Mouse (Mus musculus) Patski (cell line): ENCODE data around the gene Oat. TPM values are rescaled to one million over a fixed set of nuclear protein-coding genes. Genes with fewer than 3 reads are reported as not detected.
A peak's percentile ranks its signal among the peaks of the same experiment; 100 is the strongest.

Source experiments
- ATAC-seq: fragments of 100-300 bp; one replicate; pipeline ENCODE4 v1.8.0; 2021
- CTCF ChIA-PET: fragments of 350-600 bp; sonication (Branson Sonifier 250); formaldehyde crosslinking; loops from one replicate; lab custom pipeline; 2022; ENCODE audit warnings: inconsistent platforms; lab: Charles Lee
- POLR2A ChIA-PET: fragments of 350-600 bp; sonication (Branson Sonifier 250); formaldehyde crosslinking; loops from one replicate; lab custom pipeline; 2022; ENCODE audit warnings: antibody characterized with exemption, inconsistent platforms; lab: Charles Lee
- DNase-seq: peaks from one replicate; pipeline ENCODE4 v3.0.0-alpha.2; 2011; ENCODE audit warnings: low read depth, low spot score
- H3K27me3 ChIP-seq: fragments of 371-371 bp; one replicate; pipeline ENCODE4 v1.5.1; 2021
- CTCF ChIP-seq: fragments of 100-300 bp; IDR thresholded peaks from one replicate; pipeline ENCODE4 v1.5.1; 2021
- in situ Hi-C: fragments of 300-500 bp; cut with MboI; formaldehyde crosslinking; loops from 3 replicates; pipeline ENCODE4 v1.11.1; 2018; ENCODE audit warnings: low pct_unique_long_range_greater_than_20kb, mixed read lengths
- polyA plus RNA-seq: library from polyadenylated mRNA; unstranded; gene quantifications from one replicate; pipeline ENCODE4 v1.2.3, GENCODE M21; 2021

The Oat gene
- polyA plus RNA-seq, 1 experiment from 2014 or later, result 464 TPM

DNA sequence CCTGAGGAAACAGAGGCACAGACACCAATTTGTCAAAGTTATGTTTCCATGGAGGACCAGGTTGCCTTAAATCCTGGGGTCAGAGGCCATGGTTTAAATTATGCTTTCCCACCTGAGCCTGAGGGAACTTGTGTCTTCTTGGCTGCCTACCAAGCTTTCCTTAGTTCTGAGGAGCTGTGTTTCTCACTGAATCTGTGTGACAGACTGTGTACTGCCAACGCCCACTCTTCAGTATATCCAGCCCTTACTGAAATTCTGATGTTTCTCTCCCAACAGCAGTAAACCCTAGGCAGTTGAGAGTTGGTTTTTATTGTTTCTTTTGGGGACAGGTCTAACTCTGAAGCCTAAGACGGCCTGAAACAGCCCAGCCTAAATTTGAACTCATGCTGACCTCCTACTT, 17.6 kb upstream of the Oat start:
- in situ Hi-C loops, result no loop called here
- POLR2A ChIA-PET, result no interaction called here
- ATAC-seq (no peak), DNase-seq (no peak)
- CTCF ChIA-PET, result no interaction called here
- H3K27me3 ChIP-seq, result no peaks in the 10 kb centered on the region
- no peak for TF ChIP-seq CTCF

DNA sequence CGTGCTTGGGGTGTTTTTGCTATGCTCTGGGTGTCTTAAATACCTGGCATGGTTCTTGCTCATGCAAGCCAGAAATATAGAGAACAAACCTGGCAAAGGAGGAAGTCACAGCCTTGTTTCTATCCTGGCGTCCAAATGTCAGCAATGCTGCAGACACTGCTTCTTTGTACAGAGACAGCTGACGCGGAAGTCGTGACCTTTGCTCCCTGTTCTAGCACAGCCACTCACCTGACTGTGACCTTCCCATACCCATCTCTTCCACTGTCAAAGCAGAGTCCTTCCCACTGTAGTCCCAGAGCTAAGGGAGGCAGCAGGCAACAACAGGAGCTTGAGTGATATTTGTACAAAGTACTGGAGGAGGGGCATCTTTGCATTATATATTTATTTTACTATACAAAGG, 13.4 kb upstream of the Oat start:
- no peak for TF ChIP-seq CTCF
- POLR2A ChIA-PET, result no interaction called here
- CTCF ChIA-PET, result no interaction called here
- no peaks in the 10 kb centered on the region for H3K27me3 ChIP-seq
- ATAC-seq (no peak), DNase-seq (no peak)
- in situ Hi-C loops, result no loop called here

DNA sequence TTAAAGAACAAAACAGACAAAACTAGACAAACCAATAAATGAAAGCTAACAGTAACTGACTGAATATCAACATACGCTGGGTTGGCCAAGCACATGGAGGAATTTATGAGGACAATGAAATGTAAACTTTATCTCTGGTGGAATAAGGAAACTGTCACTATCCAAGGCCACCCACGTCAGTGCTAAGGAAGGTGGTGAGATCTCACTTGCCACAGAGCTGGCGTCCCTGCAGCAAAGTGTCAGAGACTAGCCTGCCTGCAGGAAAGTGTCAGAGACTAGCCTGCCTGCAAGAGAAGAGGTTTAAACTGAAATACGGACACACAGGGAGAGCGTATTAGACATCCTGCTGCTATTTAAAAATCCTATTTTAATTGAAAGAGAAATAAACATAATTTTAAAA, 11.0 kb upstream of the Oat start:
- DNase-seq, result no peak
- no peak for ATAC-seq
- H3K27me3 ChIP-seq, result peaks cover under 1% of the 10 kb centered on the region
- ChIA-PET CTCF (interaction anchor here (1.4 kb wide), 1 partner anchor 52 kb away, joined by 3 read pairs; no protein-coding TSS in a partner anchor), POLR2A (no interaction called here)
- in situ Hi-C loops, result no loop called here
- TF ChIP-seq CTCF, result no peak

DNA sequence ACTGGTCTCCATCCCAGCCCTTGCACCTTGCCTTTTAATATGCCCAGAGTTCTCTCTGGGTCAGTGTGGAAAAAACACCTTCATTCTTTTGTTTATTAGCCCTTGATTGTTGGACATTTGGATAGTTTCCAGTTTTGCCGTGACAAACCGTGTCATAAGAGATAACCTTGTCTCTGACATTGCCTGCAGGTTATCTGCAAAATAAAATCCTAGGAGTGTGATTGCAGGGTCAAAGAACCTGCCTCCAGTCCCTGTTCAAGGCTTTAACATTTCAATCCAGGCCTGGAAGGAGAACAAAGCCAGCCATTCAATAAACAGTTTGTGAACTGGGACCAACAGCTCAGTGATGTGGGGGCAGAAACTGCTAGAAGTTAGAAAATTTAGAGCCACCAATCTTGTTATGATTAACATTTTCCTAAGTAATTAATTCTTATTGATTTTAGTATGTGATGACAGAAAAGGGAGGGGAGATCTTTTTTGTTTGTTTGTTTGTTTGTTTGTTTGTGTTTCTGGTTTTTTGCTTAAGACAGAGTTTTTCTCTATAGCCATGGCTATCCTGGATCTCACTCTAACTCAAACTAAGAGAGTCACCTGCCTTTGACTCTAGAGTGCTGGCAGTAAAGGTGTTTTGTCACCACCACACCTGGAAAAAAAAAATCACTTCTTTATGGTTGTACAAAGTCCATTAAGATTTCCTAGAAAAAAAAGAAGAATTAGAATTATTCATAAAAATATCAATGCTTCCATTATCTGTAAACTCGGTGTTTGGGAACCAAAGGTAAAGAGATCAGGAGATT, 9.7 kb upstream of the Oat start:
- in situ Hi-C loops, result no loop called here
- ChIA-PET POLR2A (no interaction called here), CTCF (no interaction called here)
- ATAC-seq (no peak), DNase-seq (no peak)
- TF ChIP-seq CTCF, result no peak
- peaks cover 3% of the 10 kb centered on the region for H3K27me3 ChIP-seq

DNA sequence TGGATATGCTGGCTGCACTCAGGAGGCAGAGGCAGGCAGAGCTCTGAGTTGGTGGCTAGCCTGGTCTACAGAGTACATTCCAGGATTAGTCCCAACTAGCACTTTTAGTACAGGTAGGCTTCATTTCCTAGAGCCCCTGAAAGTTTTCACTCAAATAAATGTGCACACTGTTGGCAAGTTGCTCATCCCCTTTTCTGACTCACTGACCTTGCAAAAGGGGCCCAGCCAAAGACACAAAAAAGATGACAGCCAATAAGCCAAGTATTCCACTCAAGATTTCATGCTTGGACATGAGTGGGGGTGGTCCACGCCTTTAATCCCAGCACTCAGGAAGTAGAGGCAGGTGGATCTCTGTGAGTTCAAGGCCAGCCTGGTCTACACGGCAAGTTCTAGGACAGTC, 5.2 kb upstream of the Oat start:
- no peak for DNase-seq

DNA sequence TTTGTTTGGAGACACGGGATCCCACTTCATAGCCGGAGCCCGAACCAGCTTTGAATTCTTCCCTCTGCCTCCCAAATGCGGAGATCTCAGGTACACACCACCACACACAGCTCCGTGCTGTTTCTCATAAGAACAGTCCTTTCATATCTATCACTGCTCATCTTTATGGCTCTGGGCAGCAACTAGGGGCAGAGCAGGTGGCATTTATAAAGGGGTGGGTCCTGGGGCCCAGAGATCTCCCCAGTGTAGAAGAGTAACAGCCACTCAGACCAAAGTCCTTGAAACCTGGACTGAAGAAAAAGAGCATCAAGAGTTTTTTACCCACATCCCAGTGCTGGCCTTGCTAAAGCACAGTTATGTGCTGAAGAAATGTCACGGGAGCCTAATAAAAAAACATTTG, 4.3 kb upstream of the Oat start:
- peaks cover 3% of the 10 kb centered on the region for H3K27me3 ChIP-seq
- ChIA-PET CTCF (no interaction called here), POLR2A (no interaction called here)
- ATAC-seq, result no peak
- TF ChIP-seq CTCF, result no peak
- in situ Hi-C loops, result no loop called here
- no peak for DNase-seq

More for the DNA sequence above, 5.2 kb upstream of the Oat start:
- POLR2A ChIA-PET, result no interaction called here
- CTCF ChIA-PET, result no interaction called here
- TF ChIP-seq CTCF, result no peak
- no peak for ATAC-seq
- peaks cover 3% of the 10 kb centered on the region for H3K27me3 ChIP-seq
- in situ Hi-C loops, result no loop called here

- in situ Hi-C loops, result loop anchor here (10.0 kb wide), 1 partner anchor 238 kb away; the partner anchor contains the start of gene Fam53b
- DNase-seq (no peak), ATAC-seq (no peak)
- no peak for TF ChIP-seq CTCF
- POLR2A ChIA-PET, result no interaction called here
- H3K27me3 ChIP-seq, result no peaks in the 10 kb centered on the region
- CTCF ChIA-PET, result interaction anchor here (0.8 to 1.9 kb wide), 2 partner anchors 16 to 26 kb away, joined by 3 to 6 read pairs; no protein-coding TSS in a partner anchor
Observed at GRCm38 (mm10) chr7:132576891-132577290, 693 bp upstream of the Oat start.

DNA sequence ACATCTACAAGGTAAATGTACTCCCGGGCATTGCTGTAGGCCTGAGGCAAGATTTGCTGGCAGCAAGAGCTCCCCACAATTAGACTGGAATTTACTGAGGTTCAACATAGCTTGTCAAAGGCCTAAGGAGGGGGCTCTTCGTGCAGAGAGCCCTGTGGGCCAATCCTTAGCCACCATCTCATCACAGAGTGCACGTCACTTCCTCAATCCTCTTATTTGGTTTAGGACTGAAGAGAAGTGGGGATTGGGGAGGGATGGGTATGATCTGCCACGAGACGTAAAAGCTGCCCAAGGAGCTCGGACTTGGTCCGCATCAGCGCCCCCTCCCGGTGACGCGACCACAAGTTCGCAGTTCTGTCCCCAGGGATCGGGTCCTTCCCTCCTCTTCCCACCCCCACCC, 575 bp downstream of the Oat start:
- in situ Hi-C loops, result loop anchor here (10.0 kb wide), 1 partner anchor 239 kb away; the partner anchor contains the start of gene Fam53b

DNA sequence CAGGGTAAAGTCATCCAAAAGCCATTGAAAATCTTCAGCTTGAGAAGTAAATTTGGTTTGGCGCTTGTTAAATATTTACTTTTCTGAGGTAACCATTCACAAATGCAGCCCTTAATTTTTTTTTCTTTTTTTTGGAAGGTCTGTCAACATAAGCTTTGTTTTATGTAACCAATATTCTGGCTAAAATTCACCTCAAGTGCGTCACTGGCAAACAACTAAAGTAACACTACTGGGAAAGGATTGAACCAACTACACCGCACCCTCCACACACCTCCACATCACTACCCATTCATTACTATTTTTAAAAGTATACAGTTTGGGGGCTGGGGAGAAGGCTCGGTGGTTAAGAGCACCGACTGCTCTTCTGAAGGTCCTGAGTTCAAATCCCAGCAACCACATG, 1.6 kb downstream of the Oat start:
- in situ Hi-C loops, result loop anchor here (5.0 to 25.0 kb wide), 3 partner anchors 48 to 1012 kb away; partner anchors contain the start of genes Bub3 and Fam53b
- no peaks in the 10 kb centered on the region for H3K27me3 ChIP-seq
- TF ChIP-seq CTCF, result no peak
- POLR2A ChIA-PET, result no interaction called here
- CTCF ChIA-PET, result interaction anchor here (1.4 kb wide), 1 partner anchor 23 kb away, joined by 4 read pairs; no protein-coding TSS in a partner anchor
- DNase-seq (no peak), ATAC-seq (no peak)

More for the DNA sequence above, 575 bp downstream of the Oat start:
- TF ChIP-seq CTCF, result peak; percentile 79
- ATAC-seq (peak; percentile 85), DNase-seq (no peak)
- POLR2A ChIA-PET, result interaction anchor here (0.6 to 0.8 kb wide), 2 partner anchors 13 to 41 kb away, joined by 3 read pairs; no protein-coding TSS in a partner anchor
- no peaks in the 10 kb centered on the region for H3K27me3 ChIP-seq
- CTCF ChIA-PET, result interaction anchor here (1.1 to 1.9 kb wide), 2 partner anchors 23 to 27 kb away, joined by 5 to 6 read pairs; no protein-coding TSS in a partner anchor

DNA sequence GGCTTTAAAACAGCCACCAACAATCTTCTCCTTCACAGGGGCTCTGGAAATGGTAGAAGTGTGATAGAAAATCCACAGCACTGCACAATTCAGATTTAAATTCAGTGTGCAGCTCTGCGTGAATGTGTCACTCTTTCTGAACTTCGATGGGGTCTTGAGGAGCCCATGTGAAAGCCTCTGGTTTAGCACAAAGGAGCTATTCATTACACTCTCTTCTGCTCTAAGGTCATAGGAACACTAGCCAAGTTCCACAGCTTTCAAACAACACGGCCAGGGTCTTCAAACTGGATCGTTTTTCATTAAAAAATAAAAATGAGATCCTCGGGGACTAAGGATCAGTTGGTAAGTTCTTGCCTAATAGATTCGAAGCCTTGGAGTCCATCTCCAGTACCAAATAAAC, 3.0 kb downstream of the Oat start:
- ChIA-PET CTCF (interaction anchor here (1.4 kb wide), 1 partner anchor 65 kb away, joined by 5 read pairs; no protein-coding TSS in a partner anchor), POLR2A (interaction anchor here (0.7 kb wide), 1 partner anchor 442 kb away, joined by 3 read pairs; no protein-coding TSS in a partner anchor)
- in situ Hi-C loops, result loop anchor here (5.0 to 25.0 kb wide), 3 partner anchors 49 to 1011 kb away; partner anchors contain the start of genes Bub3 and Fam53b
- DNase-seq (no peak), ATAC-seq (no peak)
- TF ChIP-seq CTCF, result no peak
- H3K27me3 ChIP-seq, result no peaks in the 10 kb centered on the region
